Mouse (Mus musculus): ENCODE data around the gene Ppara.

Ppara gene

GRCm38 (mm10) chr15:85845071-85845470, 110.3 kb downstream of the Ppara start:
- no peak for DNase-seq (ENCODE audit: low read depth, low spot score)

- peak; percentile 65 for DNase-seq (ENCODE audit: low read depth, low spot score)
These were observed 117.0 kb downstream of the Ppara start for GRCm38 (mm10) chr15:85851656-85852392.
